Mouse (Mus musculus): Measurements from ENCODE around the gene Xpnpep2.

Gene Xpnpep2

GRCm38 (mm10) chrX:48108394-48109315 lies at the start of gene Xpnpep2:
TSS of gene Xpnpep2 (plus strand) at chrX:48108725.
- DNase-seq (ENCODE audit: low read depth, low spot score): no peak

- DNase-seq (ENCODE audit: low read depth, low spot score): no peak
These were observed 46.0 kb upstream of the Xpnpep2 start for GRCm38 (mm10) chrX:48062481-48062880.

- no peak for DNase-seq (ENCODE audit: low read depth, low spot score)
These were observed 44.2 kb upstream of the Xpnpep2 start for GRCm38 (mm10) chrX:48064166-48064853.

GRCm38 (mm10) chrX:48066891-48067290 lies 41.6 kb upstream of the Xpnpep2 start:
- no peak for DNase-seq (ENCODE audit: low read depth, low spot score)

GRCm38 (mm10) chrX:48071961-48072360 lies 36.6 kb upstream of the Xpnpep2 start:
- DNase-seq (ENCODE audit: low read depth, low spot score): no peak

- DNase-seq (ENCODE audit: low read depth, low spot score): no peak
These were observed 36.1 kb upstream of the Xpnpep2 start for GRCm38 (mm10) chrX:48072401-48072800.

GRCm38 (mm10) chrX:48074691-48075090 lies 33.8 kb upstream of the Xpnpep2 start:
- DNase-seq (ENCODE audit: low read depth, low spot score): no peak

- no peak for DNase-seq (ENCODE audit: low read depth, low spot score)
These were observed 31.6 kb upstream of the Xpnpep2 start for GRCm38 (mm10) chrX:48076806-48077425.

- no peak for DNase-seq (ENCODE audit: low read depth, low spot score)
These were observed 26.2 kb upstream of the Xpnpep2 start for GRCm38 (mm10) chrX:48082364-48082763.

- DNase-seq (ENCODE audit: low read depth, low spot score): no peak
These were observed 16.4 kb upstream of the Xpnpep2 start for GRCm38 (mm10) chrX:48092129-48092528.

- DNase-seq (ENCODE audit: low read depth, low spot score): no peak
These were observed 15.0 kb upstream of the Xpnpep2 start for GRCm38 (mm10) chrX:48093555-48093954.

GRCm38 (mm10) chrX:48094658-48095057 lies 13.9 kb upstream of the Xpnpep2 start:
- DNase-seq (ENCODE audit: low read depth, low spot score): no peak

- DNase-seq (ENCODE audit: low read depth, low spot score): no peak
These were observed 11.9 kb upstream of the Xpnpep2 start for GRCm38 (mm10) chrX:48096580-48096979.

- no peak for DNase-seq (ENCODE audit: low read depth, low spot score)
These were observed 9.9 kb upstream of the Xpnpep2 start for GRCm38 (mm10) chrX:48098470-48099129.

GRCm38 (mm10) chrX:48099871-48100270 lies 8.7 kb upstream of the Xpnpep2 start:
- DNase-seq (ENCODE audit: low read depth, low spot score): no peak

- DNase-seq (ENCODE audit: low read depth, low spot score): no peak
These were observed 5.3 kb upstream of the Xpnpep2 start for GRCm38 (mm10) chrX:48103256-48103655.

GRCm38 (mm10) chrX:48104736-48105441 lies 3.6 kb upstream of the Xpnpep2 start:
- DNase-seq (ENCODE audit: low read depth, low spot score): no peak

- DNase-seq (ENCODE audit: low read depth, low spot score): no peak
These were observed 2.3 kb upstream of the Xpnpep2 start for GRCm38 (mm10) chrX:48106226-48106625.

- no peak for DNase-seq (ENCODE audit: low read depth, low spot score)
These were observed 761 bp downstream of the Xpnpep2 start for GRCm38 (mm10) chrX:48109316-48109655.

- no peak for DNase-seq (ENCODE audit: low read depth, low spot score)
These were observed 10.8 kb downstream of the Xpnpep2 start for GRCm38 (mm10) chrX:48119294-48119693.
